ENCODE assay signal across 14 mouse cellular contexts in the genomic region with DNA sequence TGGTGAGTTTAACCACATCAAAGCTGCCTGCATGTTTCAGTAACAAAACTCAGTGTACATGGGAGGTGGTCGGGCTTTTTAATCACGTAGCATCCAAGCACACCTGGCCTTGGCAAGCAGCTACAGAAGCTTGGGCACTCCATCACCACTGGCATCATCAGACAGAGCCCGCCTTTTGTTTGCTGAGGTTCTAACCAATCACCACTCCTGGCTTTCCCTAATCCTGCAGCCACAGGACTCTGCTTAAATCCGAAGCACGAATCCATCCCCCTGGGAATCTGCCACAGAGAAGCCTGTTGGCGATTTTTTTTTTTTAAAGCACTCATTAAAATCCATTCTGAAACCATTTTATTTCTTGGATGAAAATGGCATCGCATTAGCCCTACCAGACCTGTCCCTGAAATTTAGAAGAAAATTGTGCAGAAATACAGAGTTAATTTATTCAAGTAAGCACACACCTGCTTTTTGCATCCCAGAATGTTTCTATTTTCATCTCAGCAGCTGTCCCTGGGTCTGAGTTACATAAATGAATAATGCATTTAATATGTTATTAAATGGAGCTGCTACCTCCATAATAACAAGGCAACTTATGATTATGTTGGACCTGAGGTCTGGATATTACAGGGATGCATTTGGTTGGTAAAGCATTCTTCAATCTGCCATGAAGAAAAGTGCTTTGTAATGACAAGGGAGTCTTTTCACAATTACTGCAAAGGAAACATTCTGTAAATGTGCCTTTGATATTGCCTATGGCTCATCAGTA.
DNase-seq lines count a peak whose midpoint lies in the region; ATAC-seq and TF ChIP-seq lines count a peak whose summit lies in the region.
"Had no signal": no experiment of that assay in that cellular context is flagged by ENCODE, and none has a peak within 500 bp of the region (broad histone marks: within the 10 kb centered on the region; RNA-seq: fewer than 3 reads in every experiment).

No protein-coding gene starts in this region.

- TF ChIP-seq CTCF in cerebellum, adult 2 months (IDR thresholded peaks at IDR 0.05; ENCODE audit: borderline replicate concordance, insufficient read depth, low read depth, low read length): no peak

- H3K4me1 ChIP-seq in cerebellum, adult 2 months (ENCODE audit: control insufficient read depth, insufficient read depth, low read length): no peaks in the 10 kb centered on the region
- H3K4me1 ChIP-seq in hindbrain, embryonic 14.5 days (replicated peaks; ENCODE audit: control insufficient read depth, insufficient read depth, low read length): peaks cover 11% of the 10 kb centered on the region; the same call in 1 of the 2 replicates
- peaks cover 25% of the 10 kb centered on the region for H3K4me1 ChIP-seq in midbrain, embryonic 13.5 days (replicated peaks)
- no peaks in the 10 kb centered on the region for H3K4me1 ChIP-seq in liver, embryonic 12.5 days
- H3K4me1 ChIP-seq: megakaryocyte, embryonic 14.5 days had no signal

- H3K4me2 ChIP-seq in hindbrain, embryonic 14.5 days (replicated peaks): peak overlapping the region; percentile 21
- peak overlapping the region; percentile 30 for H3K4me2 ChIP-seq in midbrain, embryonic 13.5 days (replicated peaks)
- H3K4me2 ChIP-seq in liver, embryonic 12.5 days: no peak overlapping the region
- H3K4me2 ChIP-seq: heart, embryonic 11.5 days had no signal

- H3K36me3 ChIP-seq in hindbrain, embryonic 14.5 days (replicated peaks; ENCODE audit: control insufficient read depth, insufficient read depth): no peaks in the 10 kb centered on the region
- H3K36me3 ChIP-seq in midbrain, embryonic 13.5 days: no peaks in the 10 kb centered on the region
- H3K36me3 ChIP-seq in liver, embryonic 12.5 days: no peaks in the 10 kb centered on the region

- H3K27ac ChIP-seq in cerebellum, adult 2 months (ENCODE audit: insufficient read depth, low read length): no peak overlapping the region
- peak overlapping the region; percentile 52 for H3K27ac ChIP-seq in hindbrain, embryonic 14.5 days
- H3K27ac ChIP-seq in midbrain, embryonic 13.5 days: peak overlapping the region; percentile 80
- no peak overlapping the region for H3K27ac ChIP-seq in liver, embryonic 12.5 days

- peak; percentile 8 to 29 for DNase-seq in cerebellum, postnatal 10 days
- DNase-seq in cerebellum, adult 2 months: no peak
- peak; percentile 14 for DNase-seq in MN1 (ENCODE audit: low spot score)
- DNase-seq in hindbrain, embryonic 14.5 days (ENCODE audit: low spot score): peak; percentile 58
- DNase-seq in kidney, adult 11 months: no peak
- DNase-seq in lung, postnatal 10 days: no peak
- DNase-seq: adrenal gland, postnatal 36 days; cerebellum, adult 8-10 months; kidney, postnatal 10 days; lung, adult 18-20 months had no signal

- TF ChIP-seq POLR2A in cerebellum, adult 2 months (IDR thresholded peaks at IDR 0.05; ENCODE audit: borderline replicate concordance, insufficient read depth, low read length): no peak

- peak; percentile 82 for ATAC-seq in hindbrain, embryonic 14.5 days (ENCODE audit: low FRiP score)
- peak; percentile 92 for ATAC-seq in midbrain, embryonic 13.5 days
- no peak for ATAC-seq in liver, embryonic 12.5 days

- H3K9me3 ChIP-seq in hindbrain, embryonic 14.5 days (ENCODE audit: control insufficient read depth, low read length): no peaks in the 10 kb centered on the region
- no peaks in the 10 kb centered on the region for H3K9me3 ChIP-seq in midbrain, embryonic 13.5 days
- H3K9me3 ChIP-seq in liver, embryonic 12.5 days (replicated peaks): no peaks in the 10 kb centered on the region

- no peak overlapping the region for H3K4me3 ChIP-seq in cerebellum, adult 2 months (replicated peaks; ENCODE audit: insufficient read depth, low read depth, low read length)
- no peak overlapping the region for H3K4me3 ChIP-seq in hindbrain, embryonic 14.5 days (replicated peaks; ENCODE audit: low read length)
- H3K4me3 ChIP-seq in midbrain, embryonic 13.5 days (replicated peaks): no peak overlapping the region
- H3K4me3 ChIP-seq in liver, embryonic 12.5 days: no peak overlapping the region
- H3K4me3 ChIP-seq: megakaryocyte, embryonic 14.5 days had no signal

- WGBS in cerebellum, adult 2 months: 31% methylated on average over 7 of the region's 7 CpGs
- WGBS in hindbrain, embryonic 14.5 days: 20% methylated on average over 7 of the region's 7 CpGs
- 14% methylated on average over 7 of the region's 7 CpGs for WGBS in midbrain, embryonic 13.5 days
- 30% methylated on average over 7 of the region's 7 CpGs for WGBS in liver, embryonic 12.5 days (ENCODE audit: insufficient replicate concordance)

- no peak overlapping the region for H3K9ac ChIP-seq in hindbrain, embryonic 14.5 days
- H3K9ac ChIP-seq in midbrain, embryonic 13.5 days (replicated peaks): 0 out of 2 replicates have a peak overlapping the region, but pooled peaks have one; percentile 16
- H3K9ac ChIP-seq in liver, embryonic 12.5 days: no peak overlapping the region

- H3K27me3 ChIP-seq in cerebellum, adult 2 months (ENCODE audit: control insufficient read depth, insufficient read depth, low read length): no peaks in the 10 kb centered on the region
- H3K27me3 ChIP-seq in hindbrain, embryonic 14.5 days (ENCODE audit: control insufficient read depth, insufficient read depth, low read length): no peaks in the 10 kb centered on the region
- no peaks in the 10 kb centered on the region for H3K27me3 ChIP-seq in midbrain, embryonic 13.5 days
- no peaks in the 10 kb centered on the region for H3K27me3 ChIP-seq in liver, embryonic 12.5 days (replicated peaks)
- H3K27me3 ChIP-seq: megakaryocyte, embryonic 14.5 days had no signal

Comparison
In these comparisons a context has a peak if more than half of its experiments do, and no peak if none do; other contexts are left out.
1. DNase-seq: peak in cerebellum, postnatal 10 days (2 of 2), MN1 (single experiment) and hindbrain, embryonic 14.5 days (single experiment); none in cerebellum, adult 2 months (0 of 2), kidney, adult 11 months (single experiment) and lung, postnatal 10 days (single experiment).
2. H3K27ac ChIP-seq: peak in hindbrain, embryonic 14.5 days (single experiment) and midbrain, embryonic 13.5 days (single experiment); none in cerebellum, adult 2 months (single experiment) and liver, embryonic 12.5 days (single experiment).